Mouse (Mus musculus) urinary bladder, postnatal 10 days (tissue): ENCODE data around the gene Ppa1.

Experiments
- DNase-seq: peaks from one replicate; pipeline ENCODE4 v3.0.0; 2022; ENCODE audit warnings: low spot score

The Ppa1 gene

DNA sequence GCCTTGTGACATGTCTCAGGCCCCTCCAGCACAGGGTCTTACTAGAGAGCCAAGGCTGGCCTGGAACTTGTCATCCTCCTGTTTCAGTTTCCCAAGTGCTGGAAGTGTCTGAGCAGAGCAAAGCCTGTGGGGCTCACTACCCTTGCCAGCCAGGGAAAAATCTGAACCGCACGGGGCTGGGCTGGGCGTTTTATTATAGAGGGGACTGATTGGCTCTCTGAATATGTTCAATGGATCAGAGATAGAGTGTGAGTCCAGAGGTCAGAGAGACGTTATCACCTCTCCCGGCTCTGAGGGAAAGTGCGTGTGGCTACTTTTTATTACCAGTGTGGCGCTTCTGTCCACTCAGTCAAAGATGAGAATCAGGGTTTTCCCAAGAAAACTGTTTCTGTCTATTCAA lies 1.8 kb upstream of the Ppa1 start:
- DNase-seq = no peak

DNA sequence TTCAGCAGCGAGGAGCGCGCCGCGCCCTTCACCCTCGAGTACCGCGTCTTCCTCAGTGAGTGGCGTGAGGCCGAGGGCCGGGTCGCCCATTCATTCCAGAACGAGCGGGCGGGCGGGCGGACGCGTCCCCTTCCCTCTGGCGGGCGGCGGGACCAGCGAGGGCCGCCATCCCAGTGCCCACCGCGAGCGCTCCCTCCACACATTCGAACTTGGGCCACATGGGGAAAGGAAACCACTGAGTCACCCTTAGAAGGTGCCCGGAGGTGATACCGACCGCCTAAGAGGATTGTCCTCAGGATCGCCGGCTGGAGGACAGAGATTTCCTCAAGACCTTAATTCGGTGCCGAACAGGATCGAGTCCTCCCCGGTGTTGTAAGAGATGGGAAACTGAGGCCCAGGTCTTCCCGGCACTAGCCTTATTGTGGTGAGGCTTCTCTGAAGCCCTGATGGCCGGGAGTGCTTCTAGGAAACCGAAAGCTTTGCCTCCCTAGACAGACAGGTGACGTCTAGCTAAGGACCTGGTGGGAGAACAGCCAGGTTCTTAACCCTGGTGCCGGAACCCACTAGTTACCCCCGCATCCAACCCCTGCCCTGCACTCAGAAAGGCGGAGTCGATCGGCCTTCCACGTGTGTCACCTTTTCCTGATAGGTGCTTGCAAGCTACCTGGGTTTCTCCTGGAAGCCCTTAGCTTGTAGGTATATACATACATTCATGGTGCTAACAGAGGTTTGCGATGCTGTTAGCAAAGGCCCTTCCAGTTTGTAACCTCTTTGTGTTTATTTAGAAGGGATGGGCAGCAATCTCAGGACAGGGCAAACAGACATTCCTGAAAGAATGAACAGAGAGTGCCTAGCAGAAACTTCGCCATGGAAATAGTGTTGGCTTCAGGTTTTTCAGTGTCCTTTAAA lies 639 bp downstream of the Ppa1 start:
- DNase-seq = no peak

DNA sequence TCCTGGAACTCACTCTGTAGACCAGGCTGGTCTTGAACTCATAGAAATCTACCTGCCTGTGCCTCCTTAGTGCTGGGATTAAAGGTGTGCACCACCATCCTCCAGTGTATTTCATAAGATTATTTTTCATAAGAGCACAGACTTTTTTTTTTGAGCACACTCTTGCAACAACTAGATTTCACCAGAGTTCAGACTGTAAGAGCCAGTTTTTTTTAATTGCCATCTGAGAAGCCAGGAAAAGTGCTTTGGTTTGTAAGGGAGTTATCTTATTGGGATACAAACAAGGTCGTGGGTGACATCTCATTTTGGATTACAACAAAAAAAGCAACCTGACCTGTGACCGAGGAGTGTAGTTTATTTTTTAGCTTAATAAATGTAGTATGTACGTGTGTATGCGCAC lies 5.8 kb downstream of the Ppa1 start:
- no peak for DNase-seq

DNA sequence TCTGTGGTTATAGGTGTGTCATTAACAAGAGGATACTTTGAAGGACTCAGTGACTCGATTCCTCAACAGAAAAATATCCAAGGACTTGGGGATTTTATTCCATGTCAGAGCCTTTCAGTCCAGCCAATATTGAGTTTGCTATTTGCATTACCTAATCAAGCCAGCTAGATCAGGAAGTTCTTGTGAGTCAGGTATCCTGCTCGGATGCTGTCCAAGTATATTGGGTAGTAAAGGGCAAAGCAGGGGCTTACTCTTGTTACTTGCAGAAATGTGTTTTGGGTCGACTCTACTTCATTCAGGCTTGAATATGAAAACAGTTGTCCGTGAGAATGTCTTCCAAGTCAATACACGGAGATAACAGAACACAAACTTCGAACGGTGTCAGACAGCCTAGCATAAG lies 6.3 kb downstream of the Ppa1 start:
- no peak for DNase-seq

DNA sequence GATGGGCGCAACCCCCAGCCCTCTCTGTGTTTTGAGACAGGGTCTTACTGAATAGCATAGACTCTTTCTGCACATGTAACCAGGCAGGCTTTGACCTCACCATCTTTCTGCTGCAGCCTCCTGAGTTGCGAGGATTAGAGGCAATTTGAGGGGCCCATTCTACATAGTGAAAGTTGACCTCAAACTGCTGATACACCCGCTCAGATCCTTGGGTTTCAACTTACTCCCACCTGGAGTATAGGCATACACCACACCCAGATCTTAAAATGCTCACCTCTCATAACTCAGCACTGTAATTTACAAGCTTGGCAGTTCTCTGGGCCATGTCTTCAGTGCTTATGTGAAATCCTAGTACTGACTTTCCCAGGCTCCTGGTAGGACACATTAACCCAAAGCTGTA lies 6.8 kb downstream of the Ppa1 start:
- DNase-seq = no peak

DNA sequence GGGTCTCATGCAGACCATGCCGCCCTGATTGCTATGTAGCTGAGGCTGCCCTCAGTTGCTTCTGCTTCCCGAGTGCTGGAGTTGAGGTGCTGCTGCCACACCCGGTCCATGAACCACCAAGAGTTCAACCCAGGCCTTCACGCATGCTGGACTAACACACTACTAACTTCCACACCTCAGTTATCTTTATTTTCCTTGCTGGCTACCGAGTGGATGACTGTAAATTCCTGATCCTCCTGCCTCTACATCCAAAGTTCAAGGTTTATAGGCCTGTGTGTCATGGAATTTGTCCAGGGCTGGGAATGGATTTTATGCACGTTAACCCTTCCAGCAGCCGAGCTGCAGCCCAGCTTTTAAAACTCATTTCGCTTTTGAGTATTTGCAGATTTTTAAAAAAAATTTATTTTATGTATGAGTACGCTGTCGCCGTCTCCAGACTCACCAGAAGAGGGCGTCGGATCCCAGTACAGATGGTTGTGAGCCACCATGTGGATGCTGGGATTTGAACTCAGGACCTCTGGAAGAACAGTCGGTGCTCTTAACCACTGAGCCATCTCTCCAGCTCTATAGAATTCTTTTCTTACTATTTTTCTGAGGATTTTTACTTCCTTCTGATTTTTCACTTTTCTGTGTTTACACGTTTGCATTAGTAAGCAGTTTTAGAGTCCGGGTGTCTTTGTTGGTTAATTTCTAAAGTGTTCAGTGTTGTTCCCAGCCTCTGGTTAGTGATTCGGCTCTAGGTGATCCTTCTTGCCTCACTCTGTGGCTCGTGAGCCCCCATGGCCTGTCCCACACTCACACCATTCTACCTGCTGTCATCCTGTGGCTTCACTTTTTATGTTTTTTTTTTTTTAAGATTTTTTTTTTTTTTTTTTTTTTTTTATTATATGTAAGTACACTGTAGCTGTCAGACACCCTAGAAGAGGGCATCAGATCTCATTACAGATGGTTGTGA lies 8.9 kb downstream of the Ppa1 start:
- no peak for DNase-seq

DNA sequence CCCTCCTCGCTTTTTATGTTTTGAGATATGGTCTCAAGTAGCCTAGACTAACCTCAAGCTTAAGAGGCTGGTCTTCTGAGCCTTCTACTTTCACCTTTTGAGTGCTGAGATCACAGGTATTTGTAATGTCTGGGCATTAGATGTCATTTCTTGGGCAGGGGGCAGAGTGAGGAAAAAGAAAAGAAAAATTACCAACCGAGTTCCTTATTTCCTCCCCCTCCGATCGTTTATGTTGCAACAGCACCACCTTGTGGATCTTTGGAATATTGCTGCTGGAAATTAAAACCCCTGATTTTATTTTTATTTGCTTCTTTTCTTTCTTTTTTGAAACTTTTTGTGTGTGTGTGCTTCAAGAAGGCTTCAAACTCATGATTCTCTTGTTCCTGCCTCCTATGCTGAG lies 9.6 kb downstream of the Ppa1 start:
- no peak for DNase-seq

DNA sequence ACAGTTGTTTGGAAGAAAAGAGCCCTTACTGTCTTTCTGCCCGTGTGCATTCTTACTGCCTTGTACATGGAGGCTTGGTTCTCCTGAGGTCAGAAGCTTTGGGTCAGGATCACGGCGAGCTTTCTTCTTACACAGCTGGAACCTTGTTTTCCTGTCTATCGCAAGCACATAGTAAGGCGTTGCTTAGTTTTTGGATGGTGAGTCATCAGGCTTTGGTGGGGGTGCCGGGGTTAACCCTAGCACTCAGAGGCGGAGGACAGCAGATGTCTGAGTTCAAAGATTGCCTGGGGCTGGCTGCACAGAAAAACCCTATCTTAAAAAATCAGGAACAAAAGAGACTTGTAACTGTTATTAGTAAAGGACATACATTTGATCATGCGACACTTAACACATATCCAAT lies 13.5 kb downstream of the Ppa1 start:
- no peak for DNase-seq

DNA sequence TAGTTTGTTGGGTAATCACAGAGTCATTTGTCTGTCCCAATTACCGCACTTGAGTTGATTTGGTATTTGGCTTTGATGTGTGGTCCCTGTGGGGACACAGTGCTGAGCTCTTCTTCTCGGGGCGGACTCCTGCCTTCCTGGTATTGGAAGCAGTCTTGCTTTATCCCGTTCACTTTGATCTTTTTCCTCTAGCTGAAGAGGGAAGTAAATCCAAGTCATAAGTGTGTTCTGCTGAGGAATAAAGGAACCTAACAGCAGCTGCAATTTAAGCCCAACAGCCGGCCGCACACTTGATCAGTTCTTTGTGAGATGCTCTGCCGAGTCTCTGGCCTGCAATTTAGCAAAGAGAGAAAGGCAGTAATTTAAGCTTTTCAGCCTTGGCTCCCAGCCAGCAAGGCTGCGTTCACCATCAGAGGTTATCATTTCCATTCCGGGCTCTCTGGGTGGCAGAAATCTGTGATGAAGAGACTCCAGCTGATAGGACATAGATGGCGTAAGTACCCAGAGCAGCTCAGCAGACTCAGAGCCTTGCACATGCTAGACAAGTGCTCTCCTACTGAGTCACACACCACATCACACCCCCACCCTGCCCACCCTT lies 14.1 kb downstream of the Ppa1 start:
- DNase-seq = no peak

DNA sequence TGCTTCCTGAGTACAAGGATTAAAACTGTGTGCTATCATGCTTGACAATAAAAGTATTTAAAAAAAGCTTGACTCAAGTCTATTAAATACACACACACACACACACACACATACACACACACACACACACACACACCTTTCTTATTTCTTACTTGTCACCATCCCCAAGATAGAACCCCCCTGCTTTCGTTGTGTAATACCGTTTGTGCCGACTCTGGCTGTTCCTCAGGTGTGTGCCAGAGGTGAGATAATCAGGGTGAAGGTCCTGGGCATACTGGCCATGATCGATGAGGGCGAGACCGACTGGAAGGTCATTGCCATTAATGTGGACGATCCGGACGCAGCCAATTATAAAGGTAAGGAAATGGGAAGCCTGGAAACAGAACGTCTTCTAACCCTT lies 16.8 kb downstream of the Ppa1 start:
- DNase-seq = no peak

DNA sequence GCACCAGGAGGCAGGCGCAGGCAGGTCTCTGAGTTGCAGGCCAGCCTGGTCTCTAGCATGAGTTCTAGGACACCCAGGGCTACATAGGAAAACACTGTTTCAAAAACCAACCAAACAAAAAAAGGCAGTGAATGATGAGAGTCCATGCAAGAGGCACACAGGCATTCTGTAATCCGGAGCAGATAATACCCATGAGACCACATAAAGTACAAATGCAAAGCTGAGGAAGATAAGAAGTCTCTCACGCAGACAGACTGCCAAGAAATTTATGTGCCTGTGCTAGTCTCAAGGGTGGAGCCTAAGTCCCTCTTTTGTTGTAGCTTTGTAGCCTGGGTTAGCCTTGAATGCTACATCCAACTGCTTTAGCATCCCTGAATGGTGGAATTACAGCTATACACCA lies 17.3 kb downstream of the Ppa1 start:
- DNase-seq = no peak

DNA sequence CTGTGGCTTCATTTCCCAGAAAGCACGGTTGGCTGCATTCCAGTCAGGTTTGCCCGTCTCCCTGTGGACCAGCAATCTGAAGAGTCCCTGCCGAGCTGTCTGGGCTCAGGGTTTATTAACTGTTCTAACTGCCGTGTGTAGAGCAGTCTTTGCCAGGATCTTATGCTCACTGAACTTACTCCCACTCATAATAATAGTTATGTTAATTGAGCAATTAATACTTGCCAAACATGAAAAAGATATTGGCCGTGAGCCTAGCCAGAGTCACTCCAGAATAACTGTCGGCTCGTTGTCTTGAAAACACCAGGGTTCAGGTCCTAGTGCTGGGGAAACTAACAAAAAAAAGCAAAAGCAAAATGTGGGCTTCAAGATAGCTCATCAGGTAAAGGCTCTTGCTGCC lies 20.9 kb downstream of the Ppa1 start:
- DNase-seq = no peak

DNA sequence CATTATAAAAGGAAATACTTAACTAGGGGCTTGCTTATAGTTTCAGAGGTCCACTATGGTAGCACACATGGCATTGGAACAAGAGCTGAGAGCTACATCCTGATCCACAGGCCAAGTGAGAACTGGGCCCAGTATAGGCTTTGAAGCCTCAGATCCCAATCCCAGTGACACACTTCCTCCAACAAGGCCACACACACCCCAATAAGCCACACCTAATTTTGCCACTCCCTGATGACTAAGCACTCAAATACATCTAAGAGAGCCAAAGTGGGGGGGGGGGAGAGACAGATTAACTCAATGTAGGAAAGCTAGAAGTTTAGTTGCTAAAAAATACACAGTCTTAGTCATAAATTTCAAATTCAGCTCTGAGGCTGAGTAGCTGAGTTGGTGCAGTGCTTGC lies 21.5 kb downstream of the Ppa1 start:
- no peak for DNase-seq

DNA sequence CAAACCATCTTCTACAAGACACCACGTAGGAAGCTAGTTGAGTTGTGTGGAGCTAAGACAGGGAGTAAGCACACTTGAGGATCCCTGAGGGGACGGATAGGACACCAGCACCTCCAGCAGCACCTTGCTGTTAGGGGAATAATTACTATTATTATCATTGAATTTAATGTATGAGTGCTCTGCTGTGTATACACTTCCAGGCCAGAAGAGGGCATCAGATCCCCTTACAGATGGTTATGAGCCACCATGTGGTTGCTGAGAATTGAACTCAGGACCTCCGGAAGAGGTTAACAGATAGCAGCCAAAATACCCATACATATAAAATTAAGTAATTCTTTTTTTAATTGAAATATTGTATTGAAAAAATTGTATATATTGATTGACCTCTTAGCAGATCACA lies 22.4 kb downstream of the Ppa1 start:
- DNase-seq = no peak

DNA sequence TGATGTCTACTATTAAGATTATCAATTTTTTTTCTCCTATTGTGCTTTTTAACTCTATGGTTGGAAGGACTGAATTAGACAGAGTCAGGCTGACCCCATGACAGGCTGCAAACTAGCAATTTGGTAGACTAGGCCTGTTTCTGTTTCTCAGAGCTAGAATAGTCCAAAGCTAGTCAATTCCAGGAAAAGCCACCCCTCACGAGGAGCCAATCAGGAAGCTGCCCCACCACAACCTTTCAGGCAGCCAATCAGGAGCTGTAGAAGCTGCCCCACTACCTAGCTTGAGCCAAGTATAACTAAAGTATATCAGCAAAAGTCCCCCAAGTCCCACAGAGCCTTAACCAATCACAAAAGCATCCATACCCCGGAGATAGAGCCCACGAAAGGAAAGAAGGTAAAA lies 27.6 kb downstream of the Ppa1 start:
- no peak for DNase-seq

DNA sequence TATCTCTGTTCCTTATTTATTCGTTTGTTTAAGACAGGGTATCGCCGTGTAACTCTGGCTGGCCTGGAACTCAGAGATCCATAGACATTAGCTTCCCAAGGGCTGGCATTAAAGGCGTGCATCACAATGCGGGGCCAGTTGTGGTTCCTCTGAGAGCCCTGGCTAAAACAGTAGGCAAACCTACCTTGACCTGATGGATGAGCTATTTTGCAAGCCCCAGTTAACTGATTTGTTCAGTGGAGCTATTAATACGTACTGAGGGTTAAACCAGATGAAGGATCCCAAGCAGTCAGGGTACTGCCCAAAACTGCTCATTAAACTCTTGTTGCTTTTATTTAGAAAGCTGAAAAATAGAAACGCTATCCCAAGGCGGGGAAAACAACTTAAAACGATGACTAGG lies 31.2 kb downstream of the Ppa1 start:
- no peak for DNase-seq

DNA sequence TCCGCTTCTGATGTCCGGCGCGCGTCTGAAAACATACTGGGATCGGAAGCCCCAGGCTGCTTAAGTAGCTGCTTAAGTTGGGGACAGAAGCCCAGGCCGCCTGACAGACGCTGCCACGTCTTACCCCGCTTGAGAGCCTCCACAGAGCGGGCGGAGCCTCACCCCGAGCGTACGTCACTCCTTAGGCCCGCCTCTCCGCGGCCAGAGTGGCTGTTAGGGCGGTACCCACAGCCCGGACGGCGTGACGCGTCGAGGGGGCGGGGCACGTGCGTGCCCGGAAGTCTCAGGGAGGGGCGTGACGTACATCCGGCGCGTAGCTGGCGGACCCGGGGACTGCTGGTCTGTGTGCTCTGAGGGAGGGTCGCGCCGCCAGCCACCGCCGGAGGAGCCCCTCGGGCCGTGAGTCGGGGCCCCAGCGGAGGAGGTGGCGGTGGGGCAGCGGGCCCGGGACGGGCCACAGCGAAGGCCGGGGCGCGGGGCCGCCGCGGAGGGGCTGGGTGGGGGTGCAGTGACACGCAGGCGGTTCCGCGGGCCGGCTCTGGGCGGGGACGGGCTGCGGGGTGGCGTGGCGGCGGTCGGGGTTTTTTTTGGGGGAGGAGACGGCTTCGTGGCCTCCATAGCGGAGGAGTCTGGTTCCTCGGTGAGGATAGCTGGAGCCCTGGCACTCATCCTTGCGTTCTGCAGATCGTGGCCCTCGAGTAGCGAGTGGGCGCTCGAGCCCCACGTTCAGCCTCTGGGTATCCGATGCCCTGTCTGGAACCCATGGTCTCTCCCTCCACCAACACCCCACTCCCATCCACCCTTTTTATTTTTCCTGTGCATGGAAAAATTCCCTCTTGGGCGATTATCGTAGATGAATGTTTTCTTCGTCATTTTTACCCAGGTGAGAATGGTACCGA lies 31.9 kb downstream of the Ppa1 start, which contains the start of gene Sar1a:
Gene Sar1a, plus strand, starts transcription at position 285 of the 899 bp plus-strand sequence.
- peak; percentile 96 for DNase-seq

DNA sequence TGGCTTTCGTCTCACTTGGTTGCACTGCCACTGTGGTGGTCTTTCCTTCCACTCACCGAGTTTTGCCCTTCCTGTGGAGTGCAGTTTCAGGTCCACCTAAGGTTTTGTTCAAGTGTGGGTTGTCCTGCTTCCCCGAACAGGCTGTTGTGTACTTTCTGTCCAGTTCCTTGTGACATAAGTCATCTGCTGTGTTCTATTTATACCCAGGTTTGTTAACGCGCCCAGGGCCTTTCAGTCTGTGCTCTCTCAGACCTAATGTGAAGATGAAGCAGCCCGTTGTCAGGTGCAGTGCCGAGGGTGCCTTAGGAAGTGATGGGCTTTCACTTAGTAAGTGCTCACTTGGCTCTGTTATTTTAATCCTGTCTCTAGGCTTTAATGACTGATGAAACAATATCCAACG lies 41.1 kb downstream of the Ppa1 start:
- DNase-seq = no peak

DNA sequence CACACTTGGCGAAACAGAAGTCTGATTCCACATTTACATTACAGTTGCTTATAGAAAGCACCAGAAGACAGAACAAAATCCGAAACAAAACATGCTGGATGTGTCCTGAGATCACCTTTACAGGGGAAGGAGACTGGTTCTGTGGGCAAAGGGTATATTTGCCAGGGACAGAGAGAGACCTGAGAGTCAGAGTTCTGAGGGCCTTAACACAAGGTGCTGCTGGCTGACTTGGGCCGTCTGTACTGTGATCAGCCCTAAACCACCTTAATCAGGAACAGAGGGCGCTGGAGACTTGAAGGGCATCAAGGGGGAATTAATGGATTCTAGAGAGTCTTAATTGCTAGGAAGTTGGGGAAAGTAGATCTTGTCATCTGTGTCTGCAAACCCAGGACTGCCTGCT lies 45.2 kb downstream of the Ppa1 start:
- DNase-seq = no peak

DNA sequence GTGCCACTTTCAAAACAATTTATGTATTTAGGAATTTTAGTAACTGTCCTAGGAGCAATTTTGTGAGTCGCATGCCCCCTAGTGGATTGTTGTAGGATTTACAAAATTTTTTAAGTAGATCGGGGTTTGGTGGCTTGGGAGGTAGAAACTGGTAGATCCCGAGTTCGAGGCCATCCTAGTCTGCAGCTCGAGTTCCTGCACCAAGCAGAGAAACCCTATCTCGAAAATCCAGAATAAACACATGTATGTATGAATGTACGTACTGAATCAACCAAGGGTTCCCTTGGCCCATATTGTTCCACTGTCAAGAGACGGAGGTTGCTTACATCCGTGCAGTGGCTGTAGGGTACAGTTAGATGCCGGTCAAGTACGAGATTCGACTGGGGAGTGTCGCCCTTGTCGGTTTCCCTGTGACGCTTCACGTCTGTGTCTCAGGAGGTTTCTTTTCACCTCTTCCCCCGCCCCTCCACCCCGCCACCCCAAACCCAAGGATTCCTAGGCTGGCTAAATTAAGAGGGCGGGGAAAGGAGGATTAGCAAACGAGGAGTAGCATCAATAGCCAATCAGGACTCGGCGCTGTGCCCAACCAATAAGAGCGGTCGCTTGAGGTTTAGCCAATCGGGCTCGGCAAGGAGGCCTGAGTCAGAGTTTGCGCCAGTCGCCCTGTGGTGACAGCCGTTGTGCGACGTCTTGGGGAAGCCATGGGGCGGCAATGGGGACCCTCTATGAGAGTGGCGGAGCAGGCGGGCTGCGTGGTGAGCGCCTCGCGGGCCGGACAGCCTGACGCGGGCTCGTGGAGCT lies 46.7 kb downstream of the Ppa1 start, which contains the start of gene Tysnd1:
Gene Tysnd1, plus strand, starts transcription at position 645 of the 801 bp plus-strand sequence.
- peak; percentile 90 for DNase-seq
